Mouse (Mus musculus): Measurements from ENCODE around the gene Rpl3. TPM values are rescaled to one million over a fixed set of nuclear protein-coding genes. Genes with fewer than 3 reads are reported as not detected.

The Rpl3 gene
- total RNA-seq, 2 experiments from 2014 or later, result 460 to 491 TPM

DNA sequence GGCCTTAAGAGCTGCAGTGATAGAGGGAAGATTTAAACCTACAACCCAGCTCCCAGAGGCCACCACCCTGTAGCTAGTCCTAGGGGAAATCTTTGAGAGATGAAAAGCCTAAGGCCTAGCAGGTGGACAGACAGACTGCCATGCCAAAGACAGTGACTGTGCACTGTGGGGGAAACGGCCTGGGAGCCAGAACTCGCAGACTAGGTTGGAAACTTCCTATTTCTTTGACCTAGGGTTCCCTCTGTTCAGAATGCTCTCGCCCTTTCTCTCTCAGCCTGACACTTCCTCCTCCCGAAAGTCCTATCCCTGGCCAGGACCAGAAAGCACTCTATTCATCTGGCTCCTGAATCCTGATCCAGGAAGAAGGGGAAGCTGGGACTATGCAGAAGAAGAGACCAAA, 49.5 kb downstream of the Rpl3 start:
- DNase-seq (ENCODE audit: low spot score in 2 of 2), result no peak

GRCm38 (mm10) chr15:80038110-80038391, 53.6 kb downstream of the Rpl3 start:
- DNase-seq (ENCODE audit: low spot score in 2 of 2), result no peak

DNA sequence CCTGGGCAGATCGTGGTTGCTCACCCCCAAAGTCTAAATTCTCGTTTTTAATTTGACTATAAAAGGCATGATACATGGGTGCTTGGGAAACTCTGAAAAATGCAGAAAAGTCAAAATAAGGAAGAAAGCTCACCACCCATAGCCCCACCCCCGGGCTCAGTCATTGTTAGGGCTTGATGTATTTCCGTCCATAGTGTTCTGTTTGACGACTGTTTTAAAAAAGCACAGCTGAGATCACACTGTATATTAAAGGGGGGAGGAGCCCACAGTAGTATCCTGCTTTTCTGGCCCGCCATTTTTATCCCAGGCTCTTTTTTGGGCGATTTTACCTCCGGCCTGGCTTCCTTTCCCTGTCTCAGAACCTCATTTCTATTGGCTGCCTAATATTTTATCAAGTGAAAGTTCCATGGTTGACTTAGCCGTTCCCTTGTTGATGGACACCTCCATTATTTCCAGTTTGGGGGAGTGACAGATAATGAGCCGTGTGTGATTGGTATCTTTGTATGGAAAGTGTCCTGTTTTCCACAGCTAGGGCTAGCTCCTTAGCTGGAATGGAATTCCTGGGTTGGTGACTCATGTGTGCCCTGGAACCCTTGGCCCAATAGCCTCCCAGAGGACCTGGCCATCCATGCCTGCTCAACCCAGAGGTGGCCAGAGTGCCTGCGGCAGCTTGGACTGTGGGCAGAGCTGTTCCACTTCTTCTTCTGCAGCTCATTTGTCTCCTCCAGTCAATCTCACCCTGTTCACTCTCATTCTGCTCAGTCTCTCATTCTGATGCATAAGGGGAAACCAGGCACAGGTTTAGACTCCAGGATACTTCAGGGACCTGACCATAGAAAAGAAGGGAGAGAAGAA, 54.2 kb downstream of the Rpl3 start:
- DNase-seq (ENCODE audit: low spot score in 2 of 2), result no peak

GRCm38 (mm10) chr15:80035341-80035885, 56.3 kb downstream of the Rpl3 start:
- DNase-seq (ENCODE audit: low spot score in 2 of 2), result no peak

GRCm38 (mm10) chr15:80034913-80035312, 56.8 kb downstream of the Rpl3 start:
- no peak for DNase-seq (ENCODE audit: low spot score in 2 of 2)

DNA sequence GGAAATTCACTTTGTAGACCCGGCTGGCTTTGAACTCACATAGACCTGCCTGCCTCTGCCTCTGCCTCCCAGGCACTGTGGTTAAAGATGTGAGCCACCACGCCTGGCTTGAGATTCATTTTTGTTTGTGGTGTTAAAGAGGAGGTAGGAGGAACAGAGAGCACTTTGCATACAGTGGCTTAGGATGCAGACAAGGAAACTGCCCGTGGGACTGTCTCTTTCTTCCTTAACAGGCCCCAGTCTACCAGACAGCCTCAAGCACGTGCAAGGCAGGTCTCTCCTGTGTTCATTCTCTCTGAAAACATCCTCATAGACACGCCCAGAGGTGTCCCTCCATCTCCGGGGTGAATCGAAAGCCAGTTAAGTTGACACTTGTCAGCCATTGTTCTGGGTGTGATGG, 57.3 kb downstream of the Rpl3 start:
- no peak for DNase-seq (ENCODE audit: low spot score in 2 of 2)

GRCm38 (mm10) chr15:80031133-80031532, 60.5 kb downstream of the Rpl3 start:
- DNase-seq (ENCODE audit: low spot score in 2 of 2), result no peak

GRCm38 (mm10) chr15:80030399-80030798, 61.3 kb downstream of the Rpl3 start:
- DNase-seq (ENCODE audit: low spot score in 2 of 2), result no peak

- no peak for DNase-seq (ENCODE audit: low spot score in 2 of 2)
Observed at GRCm38 (mm10) chr15:80028862-80029261, 62.8 kb downstream of the Rpl3 start.

Small RNA genes lying within 50 kb of the gene (microRNA-seq; reads per million reads assigned to microRNA genes)
- 26.9 to 41.2 reads per million in 2 experiments for gene Snord43

Other genes starting within 250 kb of the Rpl3 start
- 1 to 10 TPM; 6.1 to 6.4 TPM for gene Apobec3, start 200.2 kb downstream of the Rpl3 start, total RNA-seq (2021)
- 10 to 100 TPM; 12.8 to 15.1 TPM for gene Cbx7, start 120.7 kb downstream of the Rpl3 start, total RNA-seq (2021)
- 10 to 100 TPM; 45.4 to 48.1 TPM for gene Pdgfb, start 76.9 kb downstream of the Rpl3 start, total RNA-seq (2021)
- gene Syngr1, start 534 bp downstream of the Rpl3 start, total RNA-seq (2021), result 100 to 1,000 TPM; 462 to 472 TPM
- 10 to 100 TPM; 29.7 to 31.4 TPM for gene Tab1, start 41.3 kb upstream of the Rpl3 start, total RNA-seq (2021)
- gene Mgat3, start 81.9 kb upstream of the Rpl3 start, total RNA-seq (2021), result 100 to 1,000 TPM; 103 to 106 TPM
- gene Mief1, start 142.2 kb upstream of the Rpl3 start, total RNA-seq (2021), result 10 to 100 TPM; 35.4 to 36.2 TPM
- gene AC140267.1, start 144.0 kb upstream of the Rpl3 start, total RNA-seq (2021), result 10 to 100 TPM; 11.0 to 22.8 TPM
- gene Atf4, start 163.3 kb upstream of the Rpl3 start, total RNA-seq (2021), result 10 to 100 TPM; 96.2 to 96.4 TPM
- gene Rps19bp1, start 172.4 kb upstream of the Rpl3 start, total RNA-seq (2021), result 10 to 100 TPM; 32.0 to 33.0 TPM
- gene Cacna1i, start 195.4 kb upstream of the Rpl3 start, total RNA-seq (2021), result 10 to 100 TPM; 40.5 to 45.5 TPM